Mouse (Mus musculus): ENCODE measurements around the gene Wdr72. TPM values are rescaled to one million over a fixed set of nuclear protein-coding genes. Genes with fewer than 3 reads are reported as not detected.

Gene Wdr72
- total and polyA plus RNA-seq, 3 experiments = 0.18 to 0.25 (median 0.23) TPM

DNA sequence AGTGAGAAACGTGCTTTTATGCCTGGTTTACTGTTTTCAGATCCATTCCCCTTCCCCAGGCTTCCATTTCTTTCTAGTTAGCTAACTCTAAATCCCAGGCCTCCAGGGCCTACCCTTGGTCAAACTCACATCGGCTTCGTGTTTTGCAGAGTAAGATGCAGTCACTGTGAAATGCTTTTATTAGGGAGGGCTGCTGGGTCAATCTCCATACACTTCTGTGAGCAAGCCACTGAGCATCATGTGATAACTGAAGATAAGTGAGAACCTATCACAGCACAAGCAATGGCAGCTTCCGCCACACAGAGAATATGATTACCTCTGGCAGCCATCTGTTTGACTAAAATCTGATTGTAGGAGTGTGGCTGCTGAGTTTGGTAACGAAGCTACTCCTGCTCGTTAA is 59.7 kb downstream of the Wdr72 start:
- Histone ChIP-seq H3K36me3 (ENCODE audit: control insufficient read depth, insufficient read depth, low read length) (no peaks in the 10 kb centered on the region), H3K79me2 (replicated peaks; ENCODE audit: control insufficient read depth, insufficient read depth, low read length) (no peaks in the 10 kb centered on the region), H3K27me3 (ENCODE audit: control insufficient read depth, insufficient read depth, low read length) (no peaks in the 10 kb centered on the region), H3K4me1 (ENCODE audit: control insufficient read depth, insufficient read depth, low read length) (no peaks in the 10 kb centered on the region), H3K27ac (no peak overlapping the region), H3K9ac (ENCODE audit: low read depth, low read length) (no peak overlapping the region), H3K4me3 (no peak overlapping the region)
- TF ChIP-seq EP300 (IDR thresholded peaks at IDR 0.05; ENCODE audit: insufficient read depth, low read depth, low read length) = no peak
- TF ChIP-seq POLR2A (IDR thresholded peaks at IDR 0.05; ENCODE audit: insufficient read depth, low read depth, low read length) = no peak
- no peak for TF ChIP-seq CTCF (IDR thresholded peaks at IDR 0.05)
- WGBS = 66% methylated on average over 6 of the region's 6 CpGs
- intact Hi-C loops (cut with DNase I) = no loop called here
- no peak for DNase-seq

DNA sequence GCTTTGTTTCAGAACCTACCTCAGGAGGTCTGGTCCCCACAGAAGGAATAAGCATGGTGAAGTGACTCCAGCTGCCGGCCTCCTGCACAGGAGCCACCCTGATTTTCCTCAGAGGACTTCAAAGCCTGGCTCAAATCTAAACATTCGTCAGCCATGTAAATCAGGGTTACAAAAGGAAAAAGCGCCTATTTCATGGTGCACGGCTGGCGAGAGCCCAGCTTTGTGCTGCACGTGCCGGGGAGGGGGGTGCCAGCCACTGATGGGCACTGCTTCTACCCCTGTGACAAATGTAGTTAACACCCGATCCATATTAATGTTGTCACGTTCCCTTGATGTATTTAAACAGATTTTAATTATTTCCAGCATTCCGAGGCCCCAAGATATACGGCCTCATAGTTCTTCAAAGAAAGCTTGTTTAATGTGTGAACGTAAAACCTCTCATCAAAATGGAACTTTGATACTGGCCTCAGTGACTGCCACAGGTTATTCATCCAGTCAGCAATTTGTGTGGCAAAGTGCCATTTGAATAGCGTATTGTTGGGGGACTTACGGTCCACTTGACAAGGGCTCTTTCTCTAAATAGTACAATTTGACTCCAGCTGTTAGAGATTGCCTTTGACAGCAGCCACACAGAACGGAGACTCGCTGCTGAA is 76.7 kb downstream of the Wdr72 start:
- H3K4me1 ChIP-seq (ENCODE audit: control insufficient read depth, insufficient read depth, low read length) = no peaks in the 10 kb centered on the region
- TF ChIP-seq EP300 (IDR thresholded peaks at IDR 0.05; ENCODE audit: insufficient read depth, low read depth, low read length) = no peak
- TF ChIP-seq CTCF (IDR thresholded peaks at IDR 0.05) = no peak
- no peak for TF ChIP-seq POLR2A (IDR thresholded peaks at IDR 0.05; ENCODE audit: insufficient read depth, low read depth, low read length)

GRCm38 (mm10) chr9:74187401-74188029 is 77.4 kb downstream of the Wdr72 start:
- no peak for TF ChIP-seq CTCF (IDR thresholded peaks at IDR 0.05)
- no peak for TF ChIP-seq POLR2A (IDR thresholded peaks at IDR 0.05; ENCODE audit: insufficient read depth, low read depth, low read length)
- no peak for TF ChIP-seq EP300 (IDR thresholded peaks at IDR 0.05; ENCODE audit: insufficient read depth, low read depth, low read length)
- no peaks in the 10 kb centered on the region for H3K4me1 ChIP-seq (ENCODE audit: control insufficient read depth, insufficient read depth, low read length)
- no peak overlapping the region for H3K4me3 ChIP-seq
- no peak overlapping the region for H3K27ac ChIP-seq
- WGBS = 59% methylated on average over 8 of the region's 8 CpGs
- intact Hi-C loops (cut with DNase I) = no loop called here
- H3K36me3 ChIP-seq (ENCODE audit: control insufficient read depth, insufficient read depth, low read length) = no peaks in the 10 kb centered on the region
- H3K27me3 ChIP-seq (ENCODE audit: control insufficient read depth, insufficient read depth, low read length) = no peaks in the 10 kb centered on the region
- H3K79me2 ChIP-seq (replicated peaks; ENCODE audit: control insufficient read depth, insufficient read depth, low read length) = no peaks in the 10 kb centered on the region
- no peak overlapping the region for H3K9ac ChIP-seq (ENCODE audit: low read depth, low read length)
- DNase-seq = no peak

More for the DNA sequence above, 76.7 kb downstream of the Wdr72 start:
- intact Hi-C loops (cut with DNase I) = no loop called here
- Histone ChIP-seq H3K36me3 (ENCODE audit: control insufficient read depth, insufficient read depth, low read length) (no peaks in the 10 kb centered on the region), H3K9ac (ENCODE audit: low read depth, low read length) (no peak overlapping the region), H3K27ac (no peak overlapping the region), H3K4me3 (no peak overlapping the region), H3K79me2 (replicated peaks; ENCODE audit: control insufficient read depth, insufficient read depth, low read length) (no peaks in the 10 kb centered on the region), H3K27me3 (ENCODE audit: control insufficient read depth, insufficient read depth, low read length) (no peaks in the 10 kb centered on the region)
- 63% methylated on average over 16 of the region's 16 CpGs for WGBS
- no peak for DNase-seq

GRCm38 (mm10) chr9:74194898-74195297 is 84.7 kb downstream of the Wdr72 start:
- Histone ChIP-seq H3K27ac (no peak overlapping the region), H3K79me2 (replicated peaks; ENCODE audit: control insufficient read depth, insufficient read depth, low read length) (no peaks in the 10 kb centered on the region), H3K4me1 (ENCODE audit: control insufficient read depth, insufficient read depth, low read length) (no peaks in the 10 kb centered on the region), H3K27me3 (ENCODE audit: control insufficient read depth, insufficient read depth, low read length) (no peaks in the 10 kb centered on the region), H3K36me3 (ENCODE audit: control insufficient read depth, insufficient read depth, low read length) (no peaks in the 10 kb centered on the region), H3K4me3 (no peak overlapping the region), H3K9ac (ENCODE audit: low read depth, low read length) (no peak overlapping the region)
- 85% methylated on average over 2 of the region's 2 CpGs for WGBS
- intact Hi-C loops (cut with DNase I) = no loop called here
- no peak for TF ChIP-seq POLR2A (IDR thresholded peaks at IDR 0.05; ENCODE audit: insufficient read depth, low read depth, low read length)
- no peak for TF ChIP-seq EP300 (IDR thresholded peaks at IDR 0.05; ENCODE audit: insufficient read depth, low read depth, low read length)
- no peak for TF ChIP-seq CTCF (IDR thresholded peaks at IDR 0.05)
- no peak for DNase-seq

DNA sequence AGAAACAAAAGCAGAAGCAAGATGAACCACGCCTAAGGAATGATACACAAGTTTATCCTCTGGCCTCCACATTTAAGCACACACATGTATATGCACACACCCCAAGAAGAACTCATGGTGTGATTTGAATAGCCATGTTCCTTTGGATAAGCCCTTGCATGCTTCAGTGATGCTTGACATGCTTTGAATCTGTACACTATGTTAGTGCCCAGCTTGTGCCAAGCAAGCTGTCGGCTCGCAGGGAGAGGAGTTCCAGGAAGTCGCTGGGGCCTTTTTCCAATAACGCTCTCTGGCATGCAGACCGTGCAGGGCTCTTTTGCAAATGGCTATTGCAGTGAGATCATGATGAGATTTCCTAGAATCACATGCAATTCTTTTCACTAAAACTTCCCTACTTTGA is 118.1 kb downstream of the Wdr72 start:
- Histone ChIP-seq H3K27ac (no peak overlapping the region), H3K4me3 (no peak overlapping the region), H3K4me1 (ENCODE audit: control insufficient read depth, insufficient read depth, low read length) (no peaks in the 10 kb centered on the region), H3K9ac (ENCODE audit: low read depth, low read length) (no peak overlapping the region), H3K79me2 (replicated peaks; ENCODE audit: control insufficient read depth, insufficient read depth, low read length) (no peaks in the 10 kb centered on the region), H3K36me3 (ENCODE audit: control insufficient read depth, insufficient read depth, low read length) (no peaks in the 10 kb centered on the region), H3K27me3 (ENCODE audit: control insufficient read depth, insufficient read depth, low read length) (no peaks in the 10 kb centered on the region)
- DNase-seq = peak in 1 of 2 experiments; percentile 3
- intact Hi-C loops (cut with DNase I) = no loop called here
- TF ChIP-seq EP300 (IDR thresholded peaks at IDR 0.05; ENCODE audit: insufficient read depth, low read depth, low read length) = no peak
- no peak for TF ChIP-seq POLR2A (IDR thresholded peaks at IDR 0.05; ENCODE audit: insufficient read depth, low read depth, low read length)
- no peak for TF ChIP-seq CTCF (IDR thresholded peaks at IDR 0.05)
- WGBS = 43% methylated on average over 6 of the region's 6 CpGs

GRCm38 (mm10) chr9:74241292-74241691 is 131.1 kb downstream of the Wdr72 start:
- intact Hi-C loops (cut with DNase I) = no loop called here
- DNase-seq = no peak
- H3K36me3 ChIP-seq (ENCODE audit: control insufficient read depth, insufficient read depth, low read length) = no peaks in the 10 kb centered on the region
- H3K27me3 ChIP-seq (ENCODE audit: control insufficient read depth, insufficient read depth, low read length) = no peaks in the 10 kb centered on the region
- H3K4me3 ChIP-seq = no peak overlapping the region
- no peaks in the 10 kb centered on the region for H3K4me1 ChIP-seq (ENCODE audit: control insufficient read depth, insufficient read depth, low read length)
- WGBS = 66% methylated on average over 5 of the region's 5 CpGs
- no peak for TF ChIP-seq CTCF (IDR thresholded peaks at IDR 0.05)
- no peak for TF ChIP-seq EP300 (IDR thresholded peaks at IDR 0.05; ENCODE audit: insufficient read depth, low read depth, low read length)
- no peak for TF ChIP-seq POLR2A (IDR thresholded peaks at IDR 0.05; ENCODE audit: insufficient read depth, low read depth, low read length)
- H3K9ac ChIP-seq (ENCODE audit: low read depth, low read length) = no peak overlapping the region
- no peak overlapping the region for H3K27ac ChIP-seq
- H3K79me2 ChIP-seq (replicated peaks; ENCODE audit: control insufficient read depth, insufficient read depth, low read length) = no peaks in the 10 kb centered on the region

Measured in heart, adult 2 months (tissue).